In genomic region chr14:46071244-46071643, GRCm38 (mm10) we compare ENCODE assay signal across 14 mouse cellular contexts.
"Had no signal": no experiment of that assay in that cellular context is flagged by ENCODE, and none has a peak within 500 bp of the region (broad histone marks: within the 10 kb centered on the region; RNA-seq: fewer than 3 reads in every experiment).

No protein-coding gene starts in this region.

- DNase-seq: lung, adult 18-20 months; lung, postnatal 14 days; lung, postnatal 36 days; midbrain, embryonic 14.5 days; retina, postnatal 1 day; right cerebral cortex, postnatal 14 days; right cerebral cortex, postnatal 4 days; spleen, adult 18-20 months; thymus, adult 2 months; thymus, postnatal 25 days; thymus, postnatal 4 days had no signal

- ATAC-seq: liver, embryonic 12.5 days; lung, postnatal 0 days; midbrain, embryonic 16.5 days had no signal
